Mouse (Mus musculus): ENCODE measurements around the gene Gm38655. TPM values are rescaled to one million over a fixed set of nuclear protein-coding genes. Genes with fewer than 3 reads are reported as not detected.

Gm38655 gene
- total and polyA plus RNA-seq, 2 experiments from 2014 or later: not detected

- TF ChIP-seq EP300 (IDR thresholded peaks at IDR 0.05; ENCODE audit: low read depth) (no peak), CTCF (IDR thresholded peaks at IDR 0.05; ENCODE audit: low read depth) (no peak)
- Histone ChIP-seq H3K4me1 (ENCODE audit: control insufficient read depth, insufficient read depth) (no peaks in the 10 kb centered on the region), H3K27ac (ENCODE audit: low read depth) (peak overlapping the region; percentile 27; the same call in 1 of the 2 replicates), H3K4me2 (ENCODE audit: low read depth, low read length) (no peak overlapping the region), H3K9me3 (replicated peaks; ENCODE audit: control insufficient read depth, low read length) (no peaks in the 10 kb centered on the region), H3K27me3 (ENCODE audit: control insufficient read depth, insufficient read depth, low read length) (no peaks in the 10 kb centered on the region), H3K9ac (replicated peaks; ENCODE audit: low read depth, low read length) (no peak overlapping the region), H3K36me3 (replicated peaks; ENCODE audit: control insufficient read depth, insufficient read depth, low read length) (peaks cover 87% of the 10 kb centered on the region), H3K4me3 (ENCODE audit: low read depth, low read length) (no peak overlapping the region)
- WGBS: 61% methylated on average over 15 of the region's 15 CpGs
- ATAC-seq (ENCODE audit: insufficient read depth, low read depth) (no peak; the same call in 1 of the 2 replicates), DNase-seq (ENCODE audit: low spot score) (no peak)
Measured at GRCm38 (mm10) chr17:25210680-25211466, 35.6 kb upstream of the Gm38655 start.

GRCm38 (mm10) chr17:25210006-25210405 is 34.7 kb upstream of the Gm38655 start:
- no peaks in the 10 kb centered on the region for H3K27me3 ChIP-seq (ENCODE audit: control insufficient read depth, insufficient read depth, low read length)
- WGBS: 90% methylated on average over 4 of the region's 4 CpGs
- ATAC-seq (ENCODE audit: insufficient read depth, low read depth): no peak
- no peak for DNase-seq (ENCODE audit: low spot score)
- H3K9me3 ChIP-seq (replicated peaks; ENCODE audit: control insufficient read depth, low read length): no peaks in the 10 kb centered on the region
- H3K4me2 ChIP-seq (ENCODE audit: low read depth, low read length): no peak overlapping the region
- H3K4me1 ChIP-seq (ENCODE audit: control insufficient read depth, insufficient read depth): no peaks in the 10 kb centered on the region
- H3K4me3 ChIP-seq (ENCODE audit: low read depth, low read length): no peak overlapping the region
- H3K27ac ChIP-seq (ENCODE audit: low read depth): no peak overlapping the region
- peaks cover 87% of the 10 kb centered on the region for H3K36me3 ChIP-seq (replicated peaks; ENCODE audit: control insufficient read depth, insufficient read depth, low read length)
- no peak overlapping the region for H3K9ac ChIP-seq (replicated peaks; ENCODE audit: low read depth, low read length)
- TF ChIP-seq CTCF (IDR thresholded peaks at IDR 0.05; ENCODE audit: low read depth) (no peak), EP300 (IDR thresholded peaks at IDR 0.05; ENCODE audit: low read depth) (no peak)

- Histone ChIP-seq H3K36me3 (replicated peaks; ENCODE audit: control insufficient read depth, insufficient read depth, low read length) (peaks cover 68% of the 10 kb centered on the region), H3K27me3 (ENCODE audit: control insufficient read depth, insufficient read depth, low read length) (no peaks in the 10 kb centered on the region), H3K4me3 (ENCODE audit: low read depth, low read length) (no peak overlapping the region), H3K9ac (replicated peaks; ENCODE audit: low read depth, low read length) (no peak overlapping the region), H3K4me2 (ENCODE audit: low read depth, low read length) (no peak overlapping the region), H3K27ac (ENCODE audit: low read depth) (no peak overlapping the region), H3K4me1 (ENCODE audit: control insufficient read depth, insufficient read depth) (no peaks in the 10 kb centered on the region), H3K9me3 (replicated peaks; ENCODE audit: control insufficient read depth, low read length) (no peaks in the 10 kb centered on the region)
- WGBS: 89% methylated on average over 4 of the region's 4 CpGs
- DNase-seq (ENCODE audit: low spot score) (no peak), ATAC-seq (ENCODE audit: insufficient read depth, low read depth) (no peak)
- TF ChIP-seq CTCF (IDR thresholded peaks at IDR 0.05; ENCODE audit: low read depth) (no peak), EP300 (IDR thresholded peaks at IDR 0.05; ENCODE audit: low read depth) (no peak)
Measured at GRCm38 (mm10) chr17:25202401-25202800, 27.1 kb upstream of the Gm38655 start.

- DNase-seq (ENCODE audit: low spot score) (no peak), ATAC-seq (ENCODE audit: insufficient read depth, low read depth) (no peak)
- no peak for TF ChIP-seq CTCF (IDR thresholded peaks at IDR 0.05; ENCODE audit: low read depth)
- no peak for TF ChIP-seq EP300 (IDR thresholded peaks at IDR 0.05; ENCODE audit: low read depth)
- WGBS: 2% methylated on average over 16 of the region's 16 CpGs
- peak overlapping the region; percentile 81 for H3K9ac ChIP-seq (replicated peaks; ENCODE audit: low read depth, low read length)
- no peak overlapping the region for H3K27ac ChIP-seq (ENCODE audit: low read depth)
- no peaks in the 10 kb centered on the region for H3K27me3 ChIP-seq (ENCODE audit: control insufficient read depth, insufficient read depth, low read length)
- peaks cover 23% of the 10 kb centered on the region; the same call in 1 of the 2 replicates for H3K36me3 ChIP-seq (replicated peaks; ENCODE audit: control insufficient read depth, insufficient read depth, low read length)
- peak overlapping the region; percentile 80 for H3K4me2 ChIP-seq (ENCODE audit: low read depth, low read length)
- no peaks in the 10 kb centered on the region for H3K9me3 ChIP-seq (replicated peaks; ENCODE audit: control insufficient read depth, low read length)
- H3K4me3 ChIP-seq (ENCODE audit: low read depth, low read length): peak overlapping the region; percentile 75
- H3K4me1 ChIP-seq (ENCODE audit: control insufficient read depth, insufficient read depth): peaks cover 18% of the 10 kb centered on the region
Measured at GRCm38 (mm10) chr17:25189091-25189490, 13.8 kb upstream of the Gm38655 start.

GRCm38 (mm10) chr17:25188150-25189031 is 13.1 kb upstream of the Gm38655 start, which contains the start of gene Unkl:
Unkl (plus strand) TSS chr17:25188397.
- Histone ChIP-seq H3K27ac (ENCODE audit: low read depth) (peak within 1 kb of the TSS; percentile 80), H3K9ac (replicated peaks; ENCODE audit: low read depth, low read length) (peak within 1 kb of the TSS; percentile 81), H3K4me1 (ENCODE audit: control insufficient read depth, insufficient read depth) (peaks cover 24% of the 10 kb centered on the region), H3K4me3 (ENCODE audit: low read depth, low read length) (peak within 1 kb of the TSS; percentile 75), H3K27me3 (ENCODE audit: control insufficient read depth, insufficient read depth, low read length) (no peaks in the 10 kb centered on the region), H3K36me3 (replicated peaks; ENCODE audit: control insufficient read depth, insufficient read depth, low read length) (peaks cover 16% of the 10 kb centered on the region; the same call in 1 of the 2 replicates), H3K9me3 (replicated peaks; ENCODE audit: control insufficient read depth, low read length) (no peaks in the 10 kb centered on the region), H3K4me2 (ENCODE audit: low read depth, low read length) (peak within 1 kb of the TSS; percentile 80)
- peak; percentile 54 for ATAC-seq (ENCODE audit: insufficient read depth, low read depth)
- DNase-seq (ENCODE audit: low spot score): peak; percentile 46
- under 1% methylated on average over 96 of the region's 104 CpGs for WGBS
- no peak for TF ChIP-seq EP300 (IDR thresholded peaks at IDR 0.05; ENCODE audit: low read depth)
- no peak for TF ChIP-seq CTCF (IDR thresholded peaks at IDR 0.05; ENCODE audit: low read depth)
